Mouse (Mus musculus): Measurements from ENCODE around the gene Myf5. TPM values are rescaled to one million over a fixed set of nuclear protein-coding genes. Genes with fewer than 3 reads are reported as not detected.

Myf5 gene
- polyA plus RNA-seq (2014; fragmentation: Nextera tagmentation; extraction: Ambion mirVana), result 0.28 and 0.42 TPM in 2 replicates

DNA sequence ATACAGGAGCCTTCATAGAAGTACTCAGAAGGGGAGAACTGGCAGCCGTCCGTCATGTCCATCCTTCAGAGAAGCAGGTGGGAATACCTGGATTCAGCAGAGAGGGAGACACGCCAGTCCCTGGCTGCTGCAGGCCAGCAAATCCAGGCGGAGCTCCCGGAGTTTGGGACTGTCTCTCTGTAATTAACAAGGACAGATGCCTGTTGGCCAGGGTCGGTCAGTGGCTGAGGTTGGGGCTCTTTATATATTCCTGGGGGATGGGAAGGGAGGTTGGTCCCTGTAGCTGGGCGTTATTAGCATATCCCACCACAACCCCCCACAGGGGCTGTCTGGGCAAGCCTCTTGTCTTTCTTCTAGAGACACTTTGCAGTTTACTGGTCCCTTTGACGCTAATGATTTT, at the start of gene Myf5:
Myf5 (minus strand) TSS at position 265 of the 400 bp plus-strand sequence.
- no peak within 1 kb of the TSS for H3K9ac ChIP-seq (replicated peaks; ENCODE audit: low read depth, low read length)
- no peak within 1 kb of the TSS for H3K4me3 ChIP-seq (ENCODE audit: low read depth, low read length)
- no peaks in the 10 kb centered on the region for H3K9me3 ChIP-seq (ENCODE audit: control insufficient read depth, low read depth, low read length)
- H3K27me3 ChIP-seq (ENCODE audit: control insufficient read depth, insufficient read depth, low read length), result no peaks in the 10 kb centered on the region
- H3K36me3 ChIP-seq (ENCODE audit: control insufficient read depth, insufficient read depth, low read length), result no peaks in the 10 kb centered on the region
- WGBS, result 64% methylated on average over 8 of the region's 8 CpGs
- H3K27ac ChIP-seq (ENCODE audit: low read length), result no peak within 1 kb of the TSS
- 0 out of 2 replicates have a peak, but pooled peaks cover 2% of the 10 kb centered on the region for H3K4me1 ChIP-seq (ENCODE audit: control insufficient read depth, insufficient read depth, low read length)
- no peak for ATAC-seq (ENCODE audit: insufficient number of reproducible peaks, insufficient read depth, low FRiP score, low read depth)
- H3K4me2 ChIP-seq (replicated peaks; ENCODE audit: low read depth, low read length), result 0 out of 2 replicates have a peak within 1 kb of the TSS, but pooled peaks have one; percentile 6

DNA sequence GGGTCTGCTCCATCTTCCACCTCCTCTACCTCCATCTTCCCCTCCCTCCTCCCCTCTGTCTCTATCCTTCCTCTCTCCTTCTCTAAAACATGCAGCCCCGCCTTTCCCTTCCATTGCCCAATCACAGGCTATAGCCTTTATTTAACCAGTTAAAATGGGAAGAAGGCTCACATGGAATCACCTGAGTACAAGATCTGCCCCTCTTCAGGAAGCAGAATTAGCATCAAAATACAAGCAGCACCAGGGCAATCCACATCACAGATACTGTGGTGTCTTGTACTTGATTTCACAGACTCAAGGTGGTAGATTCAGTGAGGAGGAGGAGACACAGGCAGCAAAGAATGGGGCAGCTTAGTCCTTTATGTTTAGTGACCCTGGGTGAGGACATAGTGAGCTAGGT, 42.8 kb upstream of the Myf5 start:
- no peaks in the 10 kb centered on the region for H3K36me3 ChIP-seq (ENCODE audit: control insufficient read depth, insufficient read depth, low read length)
- H3K9me3 ChIP-seq (ENCODE audit: control insufficient read depth, low read depth, low read length), result no peaks in the 10 kb centered on the region
- 55% methylated on average over 1 of the region's 1 CpGs for WGBS
- ATAC-seq (ENCODE audit: insufficient number of reproducible peaks, insufficient read depth, low FRiP score, low read depth), result no peak
- H3K9ac ChIP-seq (replicated peaks; ENCODE audit: low read depth, low read length), result no peak overlapping the region
- no peaks in the 10 kb centered on the region for H3K27me3 ChIP-seq (ENCODE audit: control insufficient read depth, insufficient read depth, low read length)
- H3K4me3 ChIP-seq (ENCODE audit: low read depth, low read length), result no peak overlapping the region
- no peaks in the 10 kb centered on the region for H3K4me1 ChIP-seq (ENCODE audit: control insufficient read depth, insufficient read depth, low read length)
- H3K4me2 ChIP-seq (replicated peaks; ENCODE audit: low read depth, low read length), result no peak overlapping the region
- H3K27ac ChIP-seq (ENCODE audit: low read length), result no peak overlapping the region

DNA sequence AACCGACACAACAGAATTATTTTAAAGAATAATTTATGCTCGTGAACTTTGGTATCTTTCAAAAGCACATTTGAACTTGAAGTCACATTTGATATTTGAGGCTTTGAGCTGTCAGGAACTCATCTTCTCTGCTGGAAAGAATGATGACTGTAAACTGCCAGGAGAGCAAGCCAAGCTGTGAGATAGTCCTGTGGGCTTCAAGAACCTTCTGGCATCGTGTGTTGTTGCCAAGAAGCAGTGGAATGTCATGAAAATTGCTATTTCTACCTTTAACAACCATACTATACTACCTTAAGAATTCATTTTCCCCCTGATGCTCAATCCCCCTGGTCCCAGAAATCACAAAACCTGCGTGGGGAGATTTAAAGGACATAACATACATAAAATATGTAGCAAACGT, 33.3 kb upstream of the Myf5 start:
- H3K36me3 ChIP-seq (ENCODE audit: control insufficient read depth, insufficient read depth, low read length), result no peaks in the 10 kb centered on the region
- no peak overlapping the region for H3K4me2 ChIP-seq (replicated peaks; ENCODE audit: low read depth, low read length)
- ATAC-seq (ENCODE audit: insufficient number of reproducible peaks, insufficient read depth, low FRiP score, low read depth), result no peak
- no peaks in the 10 kb centered on the region for H3K27me3 ChIP-seq (ENCODE audit: control insufficient read depth, insufficient read depth, low read length)
- 61% methylated on average over 5 of the region's 5 CpGs for WGBS
- H3K27ac ChIP-seq (ENCODE audit: low read length), result no peak overlapping the region
- no peak overlapping the region for H3K4me3 ChIP-seq (ENCODE audit: low read depth, low read length)
- no peak overlapping the region for H3K9ac ChIP-seq (replicated peaks; ENCODE audit: low read depth, low read length)
- no peaks in the 10 kb centered on the region for H3K9me3 ChIP-seq (ENCODE audit: control insufficient read depth, low read depth, low read length)
- H3K4me1 ChIP-seq (ENCODE audit: control insufficient read depth, insufficient read depth, low read length), result no peaks in the 10 kb centered on the region

- Histone ChIP-seq H3K27me3 (ENCODE audit: control insufficient read depth, insufficient read depth, low read length) (no peaks in the 10 kb centered on the region), H3K36me3 (ENCODE audit: control insufficient read depth, insufficient read depth, low read length) (no peaks in the 10 kb centered on the region), H3K4me1 (ENCODE audit: control insufficient read depth, insufficient read depth, low read length) (no peaks in the 10 kb centered on the region), H3K4me3 (ENCODE audit: low read depth, low read length) (no peak overlapping the region), H3K4me2 (replicated peaks; ENCODE audit: low read depth, low read length) (no peak overlapping the region), H3K9me3 (ENCODE audit: control insufficient read depth, low read depth, low read length) (no peaks in the 10 kb centered on the region), H3K9ac (replicated peaks; ENCODE audit: low read depth, low read length) (no peak overlapping the region), H3K27ac (ENCODE audit: low read length) (no peak overlapping the region)
- no peak for ATAC-seq (ENCODE audit: insufficient number of reproducible peaks, insufficient read depth, low FRiP score, low read depth)
- 58% methylated on average over 7 of the region's 7 CpGs for WGBS
Measured at GRCm38 (mm10) chr10:107516641-107517040, 30.7 kb upstream of the Myf5 start.

GRCm38 (mm10) chr10:107514735-107515134, 28.8 kb upstream of the Myf5 start:
- no peak overlapping the region for H3K27ac ChIP-seq (ENCODE audit: low read length)
- 79% methylated on average over 7 of the region's 7 CpGs for WGBS
- no peaks in the 10 kb centered on the region for H3K9me3 ChIP-seq (ENCODE audit: control insufficient read depth, low read depth, low read length)
- H3K36me3 ChIP-seq (ENCODE audit: control insufficient read depth, insufficient read depth, low read length), result no peaks in the 10 kb centered on the region
- H3K4me1 ChIP-seq (ENCODE audit: control insufficient read depth, insufficient read depth, low read length), result no peaks in the 10 kb centered on the region
- H3K9ac ChIP-seq (replicated peaks; ENCODE audit: low read depth, low read length), result no peak overlapping the region
- no peaks in the 10 kb centered on the region for H3K27me3 ChIP-seq (ENCODE audit: control insufficient read depth, insufficient read depth, low read length)
- H3K4me2 ChIP-seq (replicated peaks; ENCODE audit: low read depth, low read length), result no peak overlapping the region
- no peak for ATAC-seq (ENCODE audit: insufficient number of reproducible peaks, insufficient read depth, low FRiP score, low read depth)
- H3K4me3 ChIP-seq (ENCODE audit: low read depth, low read length), result no peak overlapping the region

GRCm38 (mm10) chr10:107506397-107506796, 20.5 kb upstream of the Myf5 start:
- Histone ChIP-seq H3K27me3 (ENCODE audit: control insufficient read depth, insufficient read depth, low read length) (no peaks in the 10 kb centered on the region), H3K4me1 (ENCODE audit: control insufficient read depth, insufficient read depth, low read length) (no peaks in the 10 kb centered on the region), H3K36me3 (ENCODE audit: control insufficient read depth, insufficient read depth, low read length) (no peaks in the 10 kb centered on the region), H3K9ac (replicated peaks; ENCODE audit: low read depth, low read length) (no peak overlapping the region), H3K27ac (ENCODE audit: low read length) (no peak overlapping the region), H3K4me3 (ENCODE audit: low read depth, low read length) (no peak overlapping the region), H3K9me3 (ENCODE audit: control insufficient read depth, low read depth, low read length) (no peaks in the 10 kb centered on the region), H3K4me2 (replicated peaks; ENCODE audit: low read depth, low read length) (no peak overlapping the region)
- ATAC-seq (ENCODE audit: insufficient number of reproducible peaks, insufficient read depth, low FRiP score, low read depth), result no peak
- WGBS, result 74% methylated on average over 2 of the region's 2 CpGs

GRCm38 (mm10) chr10:107503430-107503829, 17.5 kb upstream of the Myf5 start:
- no peaks in the 10 kb centered on the region for H3K36me3 ChIP-seq (ENCODE audit: control insufficient read depth, insufficient read depth, low read length)
- H3K4me3 ChIP-seq (ENCODE audit: low read depth, low read length), result no peak overlapping the region
- H3K9ac ChIP-seq (replicated peaks; ENCODE audit: low read depth, low read length), result no peak overlapping the region
- no peaks in the 10 kb centered on the region for H3K4me1 ChIP-seq (ENCODE audit: control insufficient read depth, insufficient read depth, low read length)
- WGBS, result 55% methylated on average over 4 of the region's 4 CpGs
- no peaks in the 10 kb centered on the region for H3K27me3 ChIP-seq (ENCODE audit: control insufficient read depth, insufficient read depth, low read length)
- H3K4me2 ChIP-seq (replicated peaks; ENCODE audit: low read depth, low read length), result no peak overlapping the region
- ATAC-seq (ENCODE audit: insufficient number of reproducible peaks, insufficient read depth, low FRiP score, low read depth), result no peak
- no peak overlapping the region for H3K27ac ChIP-seq (ENCODE audit: low read length)
- no peaks in the 10 kb centered on the region for H3K9me3 ChIP-seq (ENCODE audit: control insufficient read depth, low read depth, low read length)

- no peaks in the 10 kb centered on the region for H3K4me1 ChIP-seq (ENCODE audit: control insufficient read depth, insufficient read depth, low read length)
- no peak for ATAC-seq (ENCODE audit: insufficient number of reproducible peaks, insufficient read depth, low FRiP score, low read depth)
- H3K9ac ChIP-seq (replicated peaks; ENCODE audit: low read depth, low read length), result no peak overlapping the region
- H3K9me3 ChIP-seq (ENCODE audit: control insufficient read depth, low read depth, low read length), result no peaks in the 10 kb centered on the region
- H3K4me2 ChIP-seq (replicated peaks; ENCODE audit: low read depth, low read length), result no peak overlapping the region
- H3K27me3 ChIP-seq (ENCODE audit: control insufficient read depth, insufficient read depth, low read length), result no peaks in the 10 kb centered on the region
- no peak overlapping the region for H3K4me3 ChIP-seq (ENCODE audit: low read depth, low read length)
- H3K27ac ChIP-seq (ENCODE audit: low read length), result no peak overlapping the region
- no peaks in the 10 kb centered on the region for H3K36me3 ChIP-seq (ENCODE audit: control insufficient read depth, insufficient read depth, low read length)
- 85% methylated on average over 7 of the region's 7 CpGs for WGBS
Measured at GRCm38 (mm10) chr10:107502193-107502592, 16.3 kb upstream of the Myf5 start.

- ATAC-seq (ENCODE audit: insufficient number of reproducible peaks, insufficient read depth, low FRiP score, low read depth), result no peak
- no peaks in the 10 kb centered on the region for H3K4me1 ChIP-seq (ENCODE audit: control insufficient read depth, insufficient read depth, low read length)
- no peak overlapping the region for H3K4me2 ChIP-seq (replicated peaks; ENCODE audit: low read depth, low read length)
- WGBS, result 82% methylated on average over 7 of the region's 7 CpGs
- no peaks in the 10 kb centered on the region for H3K36me3 ChIP-seq (ENCODE audit: control insufficient read depth, insufficient read depth, low read length)
- no peaks in the 10 kb centered on the region for H3K9me3 ChIP-seq (ENCODE audit: control insufficient read depth, low read depth, low read length)
- H3K27me3 ChIP-seq (ENCODE audit: control insufficient read depth, insufficient read depth, low read length), result no peaks in the 10 kb centered on the region
- no peak overlapping the region for H3K27ac ChIP-seq (ENCODE audit: low read length)
- H3K9ac ChIP-seq (replicated peaks; ENCODE audit: low read depth, low read length), result no peak overlapping the region
- no peak overlapping the region for H3K4me3 ChIP-seq (ENCODE audit: low read depth, low read length)
Measured at GRCm38 (mm10) chr10:107499656-107500055, 13.7 kb upstream of the Myf5 start.
